Mouse (Mus musculus): ENCODE data around the gene Pip5k1a. TPM values are rescaled to one million over a fixed set of nuclear protein-coding genes. Genes with fewer than 3 reads are reported as not detected.
"Not testable (repeated sequence)": the region's sequence is repeated elsewhere in the genome, so short reads cannot be mapped to it uniquely, and the experiment has no call there.

The Pip5k1a gene
- polyA plus RNA-seq, 1 experiment from 2014 or later: 13.7 TPM

GRCm38 (mm10) chr3:95139586-95140288, 33.0 kb upstream of the Pip5k1a start:
- no peak overlapping the region for H3K9ac ChIP-seq (ENCODE audit: low read depth, low read length)
- ATAC-seq (ENCODE audit: low read depth) (no peak), DNase-seq (ENCODE audit: low spot score) (no peak)
- no peak overlapping the region for H3K4me2 ChIP-seq (ENCODE audit: low read depth, low read length)
- H3K4me3 ChIP-seq (ENCODE audit: low read depth, low read length): no peak overlapping the region
- H3K9me3 ChIP-seq (ENCODE audit: control insufficient read depth, low read length): no peaks in the 10 kb centered on the region
- H3K4me1 ChIP-seq (ENCODE audit: control insufficient read depth, insufficient read depth, low read length): peaks cover 11% of the 10 kb centered on the region
- 71% methylated on average over 22 of the region's 25 CpGs for WGBS
- H3K36me3 ChIP-seq (ENCODE audit: control insufficient read depth, insufficient read depth, low read length): peaks cover 18% of the 10 kb centered on the region; the same call in 1 of the 2 replicates
- no peaks in the 10 kb centered on the region for H3K27me3 ChIP-seq (replicated peaks; ENCODE audit: control insufficient read depth, insufficient read depth, low read length)
- no peak overlapping the region for H3K27ac ChIP-seq (replicated peaks; ENCODE audit: low read depth, low read length)

- DNase-seq (ENCODE audit: low spot score): no peak
- no peak overlapping the region for H3K4me2 ChIP-seq (ENCODE audit: low read depth, low read length)
- H3K4me3 ChIP-seq (ENCODE audit: low read depth, low read length): no peak overlapping the region
- H3K4me1 ChIP-seq (ENCODE audit: control insufficient read depth, insufficient read depth, low read length): peaks cover 11% of the 10 kb centered on the region
- peaks cover 18% of the 10 kb centered on the region; the same call in 1 of the 2 replicates for H3K36me3 ChIP-seq (ENCODE audit: control insufficient read depth, insufficient read depth, low read length)
- no peaks in the 10 kb centered on the region for H3K27me3 ChIP-seq (replicated peaks; ENCODE audit: control insufficient read depth, insufficient read depth, low read length)
- WGBS: 94% methylated on average over 3 of the region's 3 CpGs
- no peak overlapping the region; the same call in 1 of the 2 replicates for H3K9ac ChIP-seq (ENCODE audit: low read depth, low read length)
- ATAC-seq (ENCODE audit: low read depth): no peak
- H3K27ac ChIP-seq (replicated peaks; ENCODE audit: low read depth, low read length): no peak overlapping the region
- no peaks in the 10 kb centered on the region for H3K9me3 ChIP-seq (ENCODE audit: control insufficient read depth, low read length)
Observed at GRCm38 (mm10) chr3:95136336-95136735, 29.6 kb upstream of the Pip5k1a start.

DNA sequence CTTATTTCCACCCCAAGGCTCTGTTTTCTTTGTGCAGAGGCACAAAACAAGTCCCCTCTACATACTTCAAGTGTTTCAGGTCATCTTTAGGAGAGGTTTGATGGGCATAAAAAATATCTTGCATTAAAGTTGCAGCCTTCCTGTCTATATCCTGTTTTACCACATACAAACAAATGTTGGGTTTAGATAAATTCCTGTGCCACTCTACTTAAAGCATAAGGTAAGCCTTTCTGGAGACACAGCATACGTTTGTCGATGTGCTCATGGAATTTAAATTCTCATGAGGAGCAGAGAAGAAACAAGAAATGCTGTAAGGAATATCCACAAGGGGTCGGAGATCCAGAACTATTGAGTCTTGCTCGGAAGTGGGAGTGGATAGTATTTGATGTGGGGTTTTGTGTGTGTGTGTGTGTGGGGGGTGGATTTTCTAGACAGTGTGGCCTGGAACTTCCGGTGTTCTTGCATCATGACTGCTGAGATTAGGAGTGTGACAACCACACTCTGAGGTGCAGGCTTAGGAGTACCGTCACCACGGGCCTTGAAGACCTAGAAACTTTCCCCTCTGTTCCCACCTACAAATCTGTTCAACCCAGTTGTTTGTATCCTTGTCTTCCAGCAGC, 28.8 kb upstream of the Pip5k1a start:
- peak overlapping the region; percentile 37 for H3K4me3 ChIP-seq (ENCODE audit: low read depth, low read length)
- peak overlapping the region; percentile 53; the same call in 1 of the 2 replicates for H3K9ac ChIP-seq (ENCODE audit: low read depth, low read length)
- ATAC-seq (ENCODE audit: low read depth) (no peak), DNase-seq (ENCODE audit: low spot score) (no peak)
- peak overlapping the region; percentile 61 for H3K4me2 ChIP-seq (ENCODE audit: low read depth, low read length)
- H3K27me3 ChIP-seq (replicated peaks; ENCODE audit: control insufficient read depth, insufficient read depth, low read length): no peaks in the 10 kb centered on the region
- peaks cover 16% of the 10 kb centered on the region; the same call in 1 of the 2 replicates for H3K36me3 ChIP-seq (ENCODE audit: control insufficient read depth, insufficient read depth, low read length)
- 82% methylated on average over 7 of the region's 7 CpGs for WGBS
- no peaks in the 10 kb centered on the region for H3K9me3 ChIP-seq (ENCODE audit: control insufficient read depth, low read length)
- no peak overlapping the region for H3K27ac ChIP-seq (replicated peaks; ENCODE audit: low read depth, low read length)
- peaks cover 11% of the 10 kb centered on the region for H3K4me1 ChIP-seq (ENCODE audit: control insufficient read depth, insufficient read depth, low read length)

DNA sequence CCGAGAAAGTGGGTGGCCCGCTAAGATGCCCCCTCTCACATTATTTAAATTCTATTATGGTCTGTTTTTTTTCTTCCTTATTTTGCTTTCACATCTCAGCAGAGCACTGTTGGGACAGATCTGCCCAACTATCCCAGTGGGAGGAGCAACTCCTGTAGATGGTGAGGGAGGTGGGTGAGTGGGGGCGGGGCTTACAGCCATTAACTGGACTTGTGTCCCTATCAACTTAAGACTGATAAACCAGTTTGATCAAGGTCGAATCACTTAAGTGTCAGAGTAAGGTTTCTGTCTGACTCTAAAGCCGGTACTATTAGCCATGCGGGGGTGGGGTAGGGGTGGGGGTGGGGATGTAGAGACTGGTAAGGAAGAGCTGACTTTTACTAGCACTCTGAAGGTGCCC, 28.3 kb upstream of the Pip5k1a start:
- WGBS: 27% methylated on average over 6 of the region's 6 CpGs
- H3K9me3 ChIP-seq (ENCODE audit: control insufficient read depth, low read length): no peaks in the 10 kb centered on the region
- H3K4me3 ChIP-seq (ENCODE audit: low read depth, low read length): peak overlapping the region; percentile 37
- peak overlapping the region; percentile 53; the same call in 1 of the 2 replicates for H3K9ac ChIP-seq (ENCODE audit: low read depth, low read length)
- H3K27me3 ChIP-seq (replicated peaks; ENCODE audit: control insufficient read depth, insufficient read depth, low read length): no peaks in the 10 kb centered on the region
- DNase-seq (ENCODE audit: low spot score) (peak; percentile 31), ATAC-seq (ENCODE audit: low read depth) (no peak)
- no peak overlapping the region for H3K27ac ChIP-seq (replicated peaks; ENCODE audit: low read depth, low read length)
- H3K4me1 ChIP-seq (ENCODE audit: control insufficient read depth, insufficient read depth, low read length): peaks cover 11% of the 10 kb centered on the region
- peaks cover 15% of the 10 kb centered on the region; the same call in 1 of the 2 replicates for H3K36me3 ChIP-seq (ENCODE audit: control insufficient read depth, insufficient read depth, low read length)
- peak overlapping the region; percentile 61 for H3K4me2 ChIP-seq (ENCODE audit: low read depth, low read length)

DNA sequence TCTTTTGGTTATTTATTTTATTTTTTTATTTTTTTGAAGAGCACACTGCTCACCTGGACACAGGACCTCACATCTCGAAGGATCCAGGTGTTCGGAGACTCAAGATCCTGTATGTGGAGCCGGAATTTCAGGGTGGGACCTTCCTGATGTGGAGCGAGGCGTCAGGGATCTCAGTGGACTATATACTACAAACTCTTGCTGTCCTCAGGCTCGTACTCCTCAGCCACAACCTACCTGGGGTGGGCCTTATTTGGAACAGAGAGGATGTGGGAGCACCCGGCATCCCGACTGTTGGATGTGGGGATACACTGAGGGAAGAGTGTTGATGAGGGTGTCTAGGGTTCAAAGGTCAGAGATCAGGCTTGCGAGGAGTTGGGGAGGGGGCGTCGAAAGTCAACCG, 27.4 kb upstream of the Pip5k1a start:
- no CpG with 5 or more reads among the region's 12 CpGs for WGBS
- peaks cover 11% of the 10 kb centered on the region for H3K4me1 ChIP-seq (ENCODE audit: control insufficient read depth, insufficient read depth, low read length)
- not testable (repeated sequence) for H3K27me3 ChIP-seq (replicated peaks; ENCODE audit: control insufficient read depth, insufficient read depth, low read length); H3K9me3 ChIP-seq (ENCODE audit: control insufficient read depth, low read length); H3K27ac ChIP-seq (replicated peaks; ENCODE audit: low read depth, low read length); H3K4me2 ChIP-seq (ENCODE audit: low read depth, low read length); H3K9ac ChIP-seq (ENCODE audit: low read depth, low read length); DNase-seq (ENCODE audit: low spot score)
- ATAC-seq (ENCODE audit: low read depth): peak; percentile 48
- H3K4me3 ChIP-seq (ENCODE audit: low read depth, low read length): peak overlapping the region; percentile 56
- H3K36me3 ChIP-seq (ENCODE audit: control insufficient read depth, insufficient read depth, low read length): peaks cover 13% of the 10 kb centered on the region; the same call in 1 of the 2 replicates

- 0% methylated on average over 20 of the region's 20 CpGs for WGBS
- H3K9ac ChIP-seq (ENCODE audit: low read depth, low read length): peak within 1 kb of the TSS; percentile 73
- peak; percentile 94 for ATAC-seq (ENCODE audit: low read depth)
Observed at GRCm38 (mm10) chr3:95133680-95134101, 27.0 kb upstream of the Pip5k1a start, which contains the start of the genes Scnm1 and Lysmd1. Scnm1 (minus strand) TSS chr3:95134011. Lysmd1 (plus strand) TSS chr3:95134088.

GRCm38 (mm10) chr3:95133176-95133575, 26.4 kb upstream of the Pip5k1a start:
- Histone ChIP-seq H3K9ac (ENCODE audit: low read depth, low read length) (peak overlapping the region; percentile 73), H3K27ac (replicated peaks; ENCODE audit: low read depth, low read length) (peak overlapping the region; percentile 53), H3K4me3 (ENCODE audit: low read depth, low read length) (peak overlapping the region; percentile 56), H3K9me3 (ENCODE audit: control insufficient read depth, low read length) (no peaks in the 10 kb centered on the region), H3K4me2 (ENCODE audit: low read depth, low read length) (peak overlapping the region; percentile 86), H3K4me1 (ENCODE audit: control insufficient read depth, insufficient read depth, low read length) (peaks cover 11% of the 10 kb centered on the region), H3K27me3 (replicated peaks; ENCODE audit: control insufficient read depth, insufficient read depth, low read length) (no peaks in the 10 kb centered on the region), H3K36me3 (ENCODE audit: control insufficient read depth, insufficient read depth, low read length) (peaks cover 18% of the 10 kb centered on the region; the same call in 1 of the 2 replicates)
- no peak for DNase-seq (ENCODE audit: low spot score)
- peak; percentile 4; the same call in 1 of the 2 replicates for ATAC-seq (ENCODE audit: low read depth)
- WGBS: 52% methylated on average over 11 of the region's 11 CpGs

More at GRCm38 (mm10) chr3:95133680-95134101, 27.0 kb upstream of the Pip5k1a start, which contains the start of the genes Scnm1 and Lysmd1:
- peak; percentile 98 for DNase-seq (ENCODE audit: low spot score)
- Histone ChIP-seq H3K4me1 (ENCODE audit: control insufficient read depth, insufficient read depth, low read length) (peaks cover 11% of the 10 kb centered on the region), H3K27me3 (replicated peaks; ENCODE audit: control insufficient read depth, insufficient read depth, low read length) (no peaks in the 10 kb centered on the region), H3K4me2 (ENCODE audit: low read depth, low read length) (peak within 1 kb of the TSS; percentile 86), H3K9me3 (ENCODE audit: control insufficient read depth, low read length) (no peaks in the 10 kb centered on the region), H3K36me3 (ENCODE audit: control insufficient read depth, insufficient read depth, low read length) (peaks cover 17% of the 10 kb centered on the region; the same call in 1 of the 2 replicates), H3K27ac (replicated peaks; ENCODE audit: low read depth, low read length) (peak within 1 kb of the TSS; percentile 53), H3K4me3 (ENCODE audit: low read depth, low read length) (peak within 1 kb of the TSS; percentile 56)

DNA sequence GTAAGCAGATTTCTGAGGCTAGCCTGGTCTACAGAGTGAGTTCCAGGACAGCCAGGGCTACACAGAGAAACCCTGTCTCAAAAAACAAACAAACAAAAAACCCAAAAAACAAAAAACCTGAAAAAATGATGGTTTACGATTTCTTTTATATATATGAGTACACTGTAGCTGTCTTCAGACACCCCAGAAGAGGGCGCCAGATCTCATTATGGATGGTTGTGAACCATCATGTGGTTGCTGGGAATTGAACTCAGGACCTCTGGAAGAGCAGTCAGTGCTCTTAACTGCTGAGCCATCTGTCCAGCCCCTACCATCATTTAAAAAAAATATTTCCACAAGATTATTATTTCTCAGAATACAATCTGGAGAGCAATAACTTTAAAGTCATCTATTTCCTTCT, 25.7 kb upstream of the Pip5k1a start:
- WGBS: 83% methylated on average over 2 of the region's 2 CpGs
- not testable (repeated sequence) for H3K9ac ChIP-seq (ENCODE audit: low read depth, low read length); H3K27me3 ChIP-seq (replicated peaks; ENCODE audit: control insufficient read depth, insufficient read depth, low read length); H3K9me3 ChIP-seq (ENCODE audit: control insufficient read depth, low read length); H3K4me2 ChIP-seq (ENCODE audit: low read depth, low read length); H3K27ac ChIP-seq (replicated peaks; ENCODE audit: low read depth, low read length); DNase-seq (ENCODE audit: low spot score); ATAC-seq (ENCODE audit: low read depth); H3K4me3 ChIP-seq (ENCODE audit: low read depth, low read length)
- Histone ChIP-seq H3K36me3 (ENCODE audit: control insufficient read depth, insufficient read depth, low read length) (peaks cover 14% of the 10 kb centered on the region; the same call in 1 of the 2 replicates), H3K4me1 (ENCODE audit: control insufficient read depth, insufficient read depth, low read length) (peaks cover 11% of the 10 kb centered on the region)
